23 mouse cellular contexts compared by ENCODE assay signal in genomic region chr1:170492527-170492926, GRCm38 (mm10).
"Had no signal": no experiment of that assay in that cellular context is flagged by ENCODE, and none has a peak within 500 bp of the region (broad histone marks: within the 10 kb centered on the region; RNA-seq: fewer than 3 reads in every experiment).

No protein-coding gene starts in this region.

- H3K27ac ChIP-seq: kidney, postnatal 0 days; limb, embryonic 10.5 days; limb, embryonic 13.5 days; liver, embryonic 12.5 days; liver, embryonic 15.5 days; lung, embryonic 15.5 days; neural tube, embryonic 12.5 days; neural tube, embryonic 15.5 days; stomach, postnatal 0 days had no signal

- ATAC-seq: liver, embryonic 12.5 days had no signal

- H3K4me3 ChIP-seq: layer of hippocampus, adult 2 months; limb, embryonic 10.5 days; limb, embryonic 13.5 days; liver, embryonic 12.5 days; liver, embryonic 15.5 days; lung, embryonic 15.5 days; neural tube, embryonic 12.5 days; neural tube, embryonic 15.5 days had no signal

- H3K36me3 ChIP-seq: limb, embryonic 10.5 days; limb, embryonic 13.5 days; liver, embryonic 12.5 days; liver, embryonic 15.5 days; lung, embryonic 15.5 days; neural tube, embryonic 12.5 days; neural tube, embryonic 15.5 days had no signal

- H3K4me1 ChIP-seq: limb, embryonic 13.5 days; liver, embryonic 15.5 days had no signal

- H3K9me3 ChIP-seq: limb, embryonic 10.5 days; limb, embryonic 13.5 days; liver, embryonic 12.5 days; liver, embryonic 15.5 days; lung, embryonic 15.5 days; neural tube, embryonic 12.5 days; neural tube, embryonic 15.5 days had no signal

- DNase-seq: kidney, adult 18-20 months; kidney, postnatal 25 days; layer of hippocampus, adult 9-11 months; liver; lung, adult 18-20 months; lung, postnatal 10 days; lung, postnatal 4 days; right cerebral cortex, adult 18-20 months; right cerebral cortex, postnatal 14 days; right cerebral cortex, postnatal 4 days; thymus, adult 2 months; thymus, postnatal 14 days; thymus, postnatal 4 days had no signal

- H3K4me2 ChIP-seq: limb, embryonic 13.5 days; liver, embryonic 12.5 days; liver, embryonic 15.5 days; lung, embryonic 15.5 days; neural tube, embryonic 12.5 days; neural tube, embryonic 15.5 days had no signal

- H3K9ac ChIP-seq: limb, embryonic 13.5 days; liver, embryonic 12.5 days; liver, embryonic 15.5 days; lung, embryonic 15.5 days; neural tube, embryonic 12.5 days; neural tube, embryonic 15.5 days had no signal

- H3K27me3 ChIP-seq: limb, embryonic 13.5 days; liver, embryonic 12.5 days; liver, embryonic 15.5 days; lung, embryonic 15.5 days; neural tube, embryonic 12.5 days; neural tube, embryonic 15.5 days had no signal
